Mouse (Mus musculus) testis, adult 2 months (tissue): ENCODE results near the gene Pitpnc1.

Source experiments
- CTCF ChIP-seq: fragments of 200-500 bp; IDR thresholded peaks from 2 replicates; pipeline ENCODE4 v1.5.1; 2012; ENCODE audit warnings: low read depth, mild to moderate bottlenecking, inconsistent platforms, low read length, moderate library complexity; ENCODE audit not compliant: control insufficient read depth, insufficient read depth, insufficient replicate concordance
- POLR2A ChIP-seq: fragments of 200-500 bp; IDR thresholded peaks from 2 replicates; pipeline ENCODE4 v1.6.1; 2012; ENCODE audit warnings: low read depth, mild to moderate bottlenecking, inconsistent platforms, low read length, moderate library complexity; ENCODE audit not compliant: control insufficient read depth

DNA sequence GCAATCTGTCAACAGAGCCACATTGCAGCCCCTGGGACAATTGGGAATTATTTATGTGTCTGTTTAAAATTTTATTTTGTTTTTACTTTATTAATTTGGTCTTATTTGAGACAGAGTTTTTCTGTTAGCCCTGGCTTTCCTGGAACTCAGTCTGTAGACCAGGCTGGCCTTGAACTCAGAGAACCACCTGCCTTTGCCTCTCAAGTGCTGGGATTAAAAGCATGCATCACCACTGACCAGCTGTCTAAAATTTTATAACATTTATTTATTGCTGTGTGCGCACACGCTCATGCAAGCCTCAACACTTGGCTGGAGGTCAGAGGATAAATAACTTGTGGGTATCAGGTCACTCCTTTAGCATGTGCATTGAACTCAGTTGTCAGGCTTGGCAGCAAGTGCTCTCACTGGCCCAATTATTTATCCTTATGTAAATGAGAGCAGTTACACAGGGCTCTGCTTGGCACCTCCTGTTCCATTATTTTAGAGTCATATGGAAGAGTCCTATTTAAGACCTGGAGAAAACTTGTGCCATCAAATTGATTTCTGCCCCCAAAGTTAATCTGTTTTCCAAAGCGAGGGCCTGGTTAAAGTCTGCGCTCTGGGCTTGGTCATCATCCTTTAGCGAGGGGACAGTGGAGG, 237.1 kb downstream of the Pitpnc1 start:
- TF ChIP-seq CTCF (no peak), POLR2A (no peak)
